Mouse (Mus musculus): ENCODE data around the gene Olfr730. TPM values are rescaled to one million over a fixed set of nuclear protein-coding genes. Genes with fewer than 3 reads are reported as not detected.

Olfr730 gene
- not detected in 3 replicates for total RNA-seq (2017)

DNA sequence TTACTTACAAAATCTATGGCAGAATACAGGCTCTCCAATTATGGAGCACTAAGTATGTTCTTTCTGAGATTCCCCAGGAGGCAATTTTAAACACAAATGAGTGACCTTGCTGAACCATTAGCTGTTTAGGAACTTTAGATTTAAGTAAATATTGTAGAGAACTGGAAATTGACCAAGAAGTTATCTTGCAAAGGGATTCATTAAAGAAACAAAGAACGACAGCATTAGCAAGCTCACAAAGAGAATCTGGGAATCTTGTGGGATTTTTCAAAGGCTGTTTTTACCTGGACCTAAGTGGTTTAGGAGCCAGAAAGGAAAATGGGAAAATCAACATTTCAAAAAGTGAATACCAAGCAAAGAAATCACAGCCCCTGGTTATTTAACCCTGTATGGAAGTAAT lies at the start of gene Olfr730:
Olfr730 (minus strand) TSS at position 101 of the 400 bp plus-strand sequence.
- no peak for ATAC-seq (replicated peaks; ENCODE audit: insufficient number of reproducible peaks, low FRiP score, low TSS enrichment, poor library complexity, severe bottlenecking)

DNA sequence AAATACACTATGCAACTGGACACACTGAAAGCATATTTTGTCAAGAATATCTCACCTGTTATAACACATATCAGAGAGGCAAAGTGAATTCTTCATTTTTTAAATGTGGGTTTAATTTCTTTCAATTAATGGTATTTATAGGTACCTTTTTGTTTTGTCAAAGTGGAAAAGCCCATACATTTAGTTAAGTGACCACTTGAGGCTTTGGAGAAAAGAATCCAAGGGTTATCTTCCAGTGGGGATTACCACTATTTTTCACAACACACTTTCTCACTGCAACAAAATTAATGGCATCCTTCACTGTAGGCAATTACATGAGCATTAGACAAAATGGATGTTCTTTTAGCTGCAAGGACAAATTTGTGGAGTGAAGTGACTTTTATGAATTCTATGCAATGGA lies 35.2 kb downstream of the Olfr730 start, which contains the start of gene Olfr729:
Olfr729 (minus strand) TSS at position 101 of the 400 bp plus-strand sequence.
- no peak for ATAC-seq (replicated peaks; ENCODE audit: insufficient number of reproducible peaks, low FRiP score, low TSS enrichment, poor library complexity, severe bottlenecking)

DNA sequence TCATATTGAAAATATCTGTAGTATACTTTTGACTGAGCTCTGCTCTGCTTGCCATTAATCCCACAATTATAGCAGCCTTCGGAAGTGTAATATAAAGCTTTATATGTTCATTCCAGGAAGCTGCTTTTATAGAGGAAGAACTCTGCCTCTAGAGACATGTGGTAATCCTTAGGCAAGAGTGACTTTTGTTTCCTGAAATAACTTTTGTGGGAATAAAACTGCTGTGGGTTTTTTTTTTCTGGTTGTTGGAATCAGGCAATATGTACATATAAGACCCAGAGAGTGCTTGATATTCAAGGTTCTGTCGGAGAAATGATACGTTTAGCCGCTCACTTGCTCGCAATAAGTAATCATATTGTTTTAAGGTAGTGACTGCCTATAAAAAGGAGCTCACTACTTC lies 45.4 kb downstream of the Olfr730 start, which contains the start of gene Olfr728:
Olfr728 (minus strand) TSS at position 101 of the 400 bp plus-strand sequence.
- no peak for ATAC-seq (replicated peaks; ENCODE audit: insufficient number of reproducible peaks, low FRiP score, low TSS enrichment, poor library complexity, severe bottlenecking)

Other genes with a start within 250 kb of the Olfr730 start
- not detected in 3 replicates for gene Olfr724, start 224.9 kb downstream of the Olfr730 start, total RNA-seq (2017)
- not detected in 3 replicates for gene Olfr725, start 147.8 kb downstream of the Olfr730 start, total RNA-seq (2017)
- not detected in 3 replicates for gene Olfr726, start 97.2 kb downstream of the Olfr730 start, total RNA-seq (2017)
- gene Olfr727, start 65.0 kb downstream of the Olfr730 start, total RNA-seq (2017): not detected in 3 replicates
- not detected in 3 replicates for gene Olfr728, start 45.5 kb downstream of the Olfr730 start, total RNA-seq (2017)
- not detected in 3 replicates for gene Olfr729, start 35.3 kb downstream of the Olfr730 start, total RNA-seq (2017)
- gene Olfr731, start 53.7 kb upstream of the Olfr730 start, total RNA-seq (2017): not detected in 3 replicates
- gene Olfr732, start 96.0 kb upstream of the Olfr730 start, total RNA-seq (2017): not detected in 3 replicates
- gene Olfr733, start 113.3 kb upstream of the Olfr730 start, total RNA-seq (2017): not detected in 3 replicates
- not detected in 3 replicates for gene Olfr734, start 138.6 kb upstream of the Olfr730 start, total RNA-seq (2017)
- not detected in 3 replicates for gene Olfr735, start 160.7 kb upstream of the Olfr730 start, total RNA-seq (2017)
- 0.29 to 0.96 TPM in 2 of 3 replicates, not detected in the other for gene Tlr11, start 169.7 kb upstream of the Olfr730 start, total RNA-seq (2017)
- not detected in 3 replicates for gene Olfr736, start 193.0 kb upstream of the Olfr730 start, total RNA-seq (2017)
- not detected in 3 replicates for gene Olfr738, start 219.4 kb upstream of the Olfr730 start, total RNA-seq (2017)
- gene Olfr739, start 230.4 kb upstream of the Olfr730 start, total RNA-seq (2017): not detected in 3 replicates